Mouse (Mus musculus) ovary, postnatal 14 days (tissue): Measurements from ENCODE around the gene Slirp.
"Not testable (repeated sequence)": the region's sequence is repeated elsewhere in the genome, so short reads cannot be mapped to it uniquely, and the experiment has no call there.

Source experiments
- DNase-seq: peaks from one replicate; pipeline ENCODE4 v3.0.0; 2022; ENCODE audit warnings: low spot score

The Slirp gene

DNA sequence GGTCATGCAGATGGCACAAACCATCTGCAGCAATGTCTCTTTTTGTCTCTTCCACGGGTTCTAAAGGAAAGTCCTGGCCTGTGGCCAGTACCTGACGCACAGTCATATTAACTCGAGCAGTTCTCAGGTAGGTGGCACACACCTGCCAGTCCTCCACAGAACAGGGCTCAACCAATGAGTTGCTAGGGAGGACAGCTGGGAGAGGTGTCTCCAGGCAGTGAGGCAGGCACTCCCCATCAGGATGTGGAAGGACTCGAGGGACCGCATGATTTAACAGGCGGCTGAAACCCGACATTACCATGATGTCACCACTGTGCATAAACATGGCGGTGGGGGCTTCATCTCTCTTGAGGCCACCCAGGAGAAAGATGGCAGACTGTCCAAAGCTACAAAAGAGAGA, 14.8 kb upstream of the Slirp start:
- DNase-seq = no peak

DNA sequence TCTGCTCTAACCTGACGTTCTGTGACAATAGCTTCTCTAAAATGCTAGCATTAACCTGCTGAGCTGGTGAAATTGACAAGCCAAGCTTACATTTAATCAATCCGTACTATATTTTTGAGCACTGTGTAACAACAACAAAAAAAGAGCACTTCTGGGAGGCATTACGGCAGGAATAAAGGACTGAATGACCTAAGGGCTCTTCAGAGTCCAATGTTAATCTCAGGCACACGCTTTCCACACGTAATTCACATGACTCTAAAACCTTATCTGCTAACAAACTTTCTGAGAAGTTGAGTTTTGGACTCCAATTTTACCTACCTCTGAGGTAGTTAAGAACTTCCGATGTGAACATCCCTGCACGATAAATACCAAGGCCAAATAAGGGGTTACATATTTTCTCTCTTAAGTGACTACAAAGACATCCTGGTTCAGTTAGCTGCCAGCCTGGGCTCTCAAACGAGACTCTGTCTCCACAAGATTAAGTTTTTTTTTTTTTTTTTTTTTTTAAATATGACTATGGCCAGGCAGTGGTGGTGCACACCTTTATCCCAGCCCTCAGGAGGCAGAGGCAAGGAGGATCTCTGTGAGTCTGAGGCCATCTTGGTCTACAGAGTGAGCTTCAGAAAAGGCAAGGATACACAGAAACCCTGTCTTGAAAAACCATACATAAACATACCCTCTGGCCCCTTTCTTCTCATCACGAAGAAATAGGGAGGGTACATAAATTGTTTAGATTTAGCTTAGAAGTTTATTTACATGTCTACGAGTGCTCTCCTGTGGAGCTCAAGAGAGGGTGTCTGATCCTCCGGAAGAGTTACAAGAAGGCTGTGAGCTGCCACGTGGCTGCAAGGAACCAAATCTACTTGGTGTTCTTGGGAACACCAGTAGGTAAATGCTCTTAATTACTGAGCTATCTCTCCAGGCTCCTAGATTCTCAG, 1.2 kb upstream of the Slirp start:
- no peak for DNase-seq

DNA sequence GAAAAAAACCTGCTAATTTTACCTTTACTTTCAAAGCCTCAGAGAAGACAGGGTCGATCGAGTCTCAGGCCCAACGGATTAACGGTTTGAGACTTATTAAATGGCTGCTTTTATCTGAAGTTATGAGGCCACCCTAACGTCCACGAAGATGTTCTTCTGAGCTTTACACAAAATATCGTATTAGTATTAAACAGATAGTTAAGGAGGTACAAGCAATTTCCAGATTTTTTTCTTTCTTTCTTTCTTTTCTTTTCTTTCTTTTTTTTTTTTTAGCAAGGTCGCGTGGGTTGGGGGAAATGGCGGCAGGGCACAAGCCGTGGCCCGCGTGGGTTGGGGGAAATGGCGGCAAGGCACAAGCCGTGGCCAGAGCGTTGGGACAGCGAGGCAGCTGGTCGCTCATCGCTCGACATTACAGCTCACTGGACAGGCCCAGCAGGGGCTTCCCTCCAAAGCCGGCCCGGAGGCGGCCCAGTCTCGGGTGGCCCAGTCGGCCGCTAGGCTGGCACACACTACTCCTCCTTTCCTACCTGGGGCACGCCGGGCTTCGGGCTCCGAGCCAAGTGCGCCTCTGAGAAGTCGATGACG, 489 bp upstream of the Slirp start:
- DNase-seq = no peak

DNA sequence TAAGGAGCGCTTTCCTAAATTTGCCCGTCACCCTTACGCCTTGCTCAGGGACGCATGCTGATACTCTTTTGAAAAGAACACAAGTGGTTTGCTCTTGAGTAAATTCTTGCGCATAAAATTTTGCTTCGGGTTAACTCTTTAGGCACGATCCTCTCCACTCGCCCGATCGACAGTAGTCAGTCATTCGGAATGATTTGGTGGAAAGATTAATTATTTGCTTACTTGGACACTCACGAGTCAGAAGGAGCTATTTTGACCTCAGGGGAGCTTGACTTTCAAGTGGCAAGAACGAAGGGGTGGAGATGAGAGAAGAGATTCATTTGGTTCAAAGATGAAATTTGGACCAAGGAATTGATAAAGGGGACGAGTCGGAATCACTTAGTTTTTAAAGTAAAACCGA, 515 bp downstream of the Slirp start:
- DNase-seq = no peak

DNA sequence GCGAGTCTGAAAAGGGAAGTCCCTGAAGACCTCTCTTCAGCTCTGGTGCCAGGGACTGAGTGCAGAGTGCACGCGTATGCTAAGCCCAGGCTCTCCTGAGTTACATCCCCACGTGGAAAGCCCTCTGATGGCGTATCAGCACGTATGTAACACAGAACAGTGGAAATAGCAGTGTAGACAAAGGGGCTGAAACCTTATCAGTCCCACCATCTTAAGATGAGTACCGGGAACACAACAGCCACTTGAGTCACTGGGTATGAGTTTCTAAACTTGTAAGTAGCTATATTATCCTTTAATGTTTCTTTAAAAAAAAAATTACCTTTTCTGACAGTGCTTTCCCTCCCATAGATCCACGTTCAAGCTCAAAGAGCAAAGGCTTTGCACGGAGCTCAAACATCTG, 5.8 kb downstream of the Slirp start:
- no peak for DNase-seq

DNA sequence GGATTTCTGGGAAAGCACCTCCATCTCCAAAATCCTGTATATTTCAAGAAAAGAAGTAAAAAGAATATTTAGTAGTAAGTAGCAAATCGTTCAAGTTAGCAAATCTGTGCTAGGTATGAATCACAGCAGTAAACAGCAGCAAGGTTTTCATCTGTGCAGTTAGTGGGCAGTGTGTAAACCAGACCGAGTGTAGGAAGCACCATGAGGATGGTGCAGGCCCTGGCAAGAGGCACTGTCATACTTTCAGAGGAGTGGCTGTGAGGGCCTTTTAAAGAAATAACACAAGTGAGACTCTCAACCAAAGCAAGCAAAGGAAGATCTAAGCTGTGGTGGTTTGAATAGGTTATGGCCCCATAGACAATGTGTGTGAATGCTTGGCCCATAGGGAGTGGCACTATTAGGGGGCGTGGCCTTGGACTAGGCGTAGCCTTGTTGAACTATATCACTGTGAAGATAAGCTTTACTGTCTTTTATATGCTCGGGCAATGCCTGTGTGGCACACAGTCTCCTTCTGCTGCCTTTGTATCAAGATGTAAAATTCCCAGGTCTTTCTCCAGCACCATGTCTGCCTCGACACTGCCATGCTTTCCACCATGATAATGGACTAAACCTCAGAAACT, 21.1 kb downstream of the Slirp start:
- no peak for DNase-seq

DNA sequence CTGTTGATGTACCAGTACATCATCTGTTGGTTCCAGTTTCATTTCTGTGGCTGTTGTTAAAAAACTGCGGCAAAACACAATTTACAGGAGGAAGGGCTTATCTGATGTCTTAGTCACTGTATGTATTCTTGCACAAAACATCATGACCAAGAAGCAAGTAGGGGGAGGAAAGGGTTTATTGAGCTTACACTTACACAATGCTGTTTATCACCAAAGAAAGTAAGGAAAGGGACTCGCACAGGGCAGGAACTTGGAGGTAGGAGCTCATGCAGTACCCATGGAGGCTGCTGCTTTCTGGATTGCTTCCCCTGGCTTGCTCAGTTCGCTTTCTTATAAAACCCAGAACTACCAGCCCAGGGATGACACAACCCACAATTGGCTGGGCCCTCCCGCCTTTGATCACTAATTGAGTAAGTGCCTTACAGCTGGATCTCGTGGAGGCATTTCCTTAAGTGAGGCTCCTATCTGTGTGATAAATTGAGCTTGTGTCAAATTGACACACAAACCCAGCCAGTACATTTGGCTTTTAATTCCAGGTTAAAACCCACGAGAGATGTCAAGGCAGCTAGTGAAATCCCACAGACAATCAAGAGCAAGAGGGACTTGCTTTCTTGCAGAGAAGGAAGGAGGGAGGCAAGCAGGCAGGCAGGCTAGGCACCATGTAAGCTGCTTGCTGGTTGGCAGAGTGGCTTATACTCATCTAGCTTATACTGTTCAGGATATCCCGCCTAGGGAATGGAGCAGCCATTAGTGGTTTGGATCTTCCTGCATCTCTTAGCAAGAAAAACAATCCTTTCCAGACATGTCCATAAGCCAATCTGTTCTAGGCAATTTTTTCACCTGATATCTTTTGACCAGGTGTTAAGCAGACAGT, 26.8 kb downstream of the Slirp start:
- DNase-seq = no peak

DNA sequence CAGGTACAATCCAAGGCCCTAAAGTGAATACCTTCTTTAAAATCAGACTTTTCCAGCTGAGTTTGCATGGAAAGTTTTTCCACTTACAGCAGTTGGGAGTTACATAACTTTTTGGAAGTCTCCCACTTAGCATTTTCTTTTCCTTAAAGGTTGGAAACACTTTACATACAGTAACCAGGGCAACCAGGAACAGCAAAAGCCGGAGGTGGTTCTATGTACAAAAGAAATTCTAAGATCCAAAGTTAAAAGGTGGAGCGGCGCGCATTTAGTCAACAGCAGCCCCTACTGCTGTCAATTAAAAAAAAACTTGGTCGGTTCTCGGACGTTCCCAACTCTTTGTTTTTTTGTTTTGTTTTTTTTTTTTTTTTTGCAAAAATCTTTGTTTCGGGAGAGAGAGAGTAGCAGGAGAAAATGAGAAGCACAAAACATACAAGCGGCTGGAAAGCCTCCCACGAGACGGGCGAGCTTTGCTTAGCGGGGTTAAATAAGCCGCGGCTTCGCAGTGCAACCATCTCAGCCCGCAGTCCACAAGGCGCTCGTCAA, 27.8 kb downstream of the Slirp start:
- no peak for DNase-seq

DNA sequence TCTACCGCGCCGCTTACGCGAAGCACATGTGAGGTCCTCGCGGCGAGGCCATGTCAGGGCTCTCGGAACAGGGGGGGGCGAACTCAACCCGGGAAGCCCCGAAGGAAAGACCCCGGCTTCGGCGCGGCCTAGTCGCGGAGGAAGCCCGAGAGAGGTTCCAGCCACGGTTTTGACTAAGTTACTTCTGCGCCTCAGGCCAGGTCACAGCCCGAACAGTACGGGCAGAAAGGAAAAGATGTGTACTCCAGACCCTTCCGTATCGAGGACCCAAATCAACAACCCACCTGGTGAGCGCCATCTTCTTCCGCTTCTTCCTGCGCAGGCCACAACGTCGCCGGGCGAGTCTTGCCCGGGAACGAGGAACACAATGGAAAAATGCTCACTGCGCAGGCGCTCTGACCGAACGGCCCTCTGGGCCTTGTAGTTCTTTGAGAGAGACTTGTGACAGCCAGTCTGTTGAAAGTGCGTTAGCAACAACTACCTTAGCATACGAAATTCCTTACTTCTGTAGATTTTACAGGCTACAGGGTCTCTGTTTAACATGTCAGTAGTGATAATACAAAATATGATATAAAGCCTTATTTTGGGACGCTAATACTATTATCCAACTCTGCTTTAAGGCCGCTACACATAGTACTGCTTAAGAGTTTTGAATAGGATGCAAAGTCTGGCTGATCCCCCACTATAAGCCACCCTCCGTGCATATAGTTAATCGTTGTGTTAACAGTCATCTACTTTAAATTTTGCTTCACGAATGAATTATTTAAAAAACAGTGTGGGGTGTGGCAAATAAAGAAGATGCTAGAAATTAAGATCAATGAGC, 28.5 kb downstream of the Slirp start, which contains the start of gene Snw1:
TSS of gene Snw1 (minus strand) at position 311 of the 823 bp plus-strand sequence.
- peak; percentile 87 for DNase-seq

DNA sequence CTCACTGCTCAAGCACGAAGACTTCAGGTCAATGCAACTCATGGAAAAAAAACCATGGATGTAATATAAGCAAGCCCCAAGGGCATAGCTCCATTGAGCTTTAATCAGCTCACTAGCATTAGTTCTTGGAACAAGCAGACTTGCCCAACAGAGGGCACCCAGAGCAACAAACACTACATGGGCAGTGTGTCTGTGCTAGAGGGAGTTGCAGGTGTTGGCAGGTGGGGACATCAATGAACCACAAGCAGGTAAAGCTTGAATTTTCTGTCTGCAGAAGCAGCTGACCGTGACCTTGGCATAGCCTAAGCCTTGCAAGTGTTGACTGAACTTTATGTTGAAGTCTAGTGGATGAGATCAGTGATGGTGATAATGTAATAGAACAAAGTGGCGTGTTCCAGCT, 31.1 kb downstream of the Slirp start:
- DNase-seq = no peak

DNA sequence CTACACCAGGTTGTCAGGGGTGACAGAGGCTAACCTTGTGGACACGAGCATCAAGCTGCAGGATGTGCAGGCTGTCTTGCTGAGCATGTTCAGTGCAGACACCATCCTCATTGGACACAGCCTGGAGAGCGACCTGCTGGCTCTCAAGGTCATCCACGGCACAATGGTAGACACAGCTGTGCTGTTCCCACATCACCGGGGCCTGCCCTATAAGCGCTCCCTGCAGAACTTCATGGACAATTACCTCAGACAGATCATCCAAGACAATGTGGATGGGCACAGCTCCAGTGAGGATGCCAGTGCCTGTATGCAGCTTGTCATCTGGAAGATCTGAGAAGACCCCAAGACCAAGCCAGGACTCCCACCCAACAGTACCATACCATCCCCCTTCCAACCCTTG, 38.8 kb downstream of the Slirp start:
- DNase-seq = not testable (repeated sequence)

DNA sequence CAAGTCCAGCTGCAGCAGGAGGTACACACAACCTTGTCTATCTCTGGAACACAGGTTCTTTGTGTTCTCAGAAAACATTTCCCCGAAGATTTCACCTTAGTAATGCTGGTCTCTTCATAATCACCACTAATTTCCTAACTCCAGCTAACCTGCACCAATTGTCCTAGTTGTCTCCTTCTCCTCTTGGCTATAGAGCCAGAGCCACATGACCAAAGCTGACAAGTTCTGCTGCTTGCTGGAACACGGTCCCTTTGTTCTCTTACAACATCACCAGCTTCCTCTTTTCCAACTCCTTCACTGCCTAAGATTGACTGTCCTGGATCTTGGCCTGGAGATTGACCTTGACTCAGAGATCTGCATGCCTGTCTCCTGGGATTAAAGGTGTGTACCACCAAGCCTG, 45.0 kb downstream of the Slirp start:
- DNase-seq = not testable (repeated sequence)

DNA sequence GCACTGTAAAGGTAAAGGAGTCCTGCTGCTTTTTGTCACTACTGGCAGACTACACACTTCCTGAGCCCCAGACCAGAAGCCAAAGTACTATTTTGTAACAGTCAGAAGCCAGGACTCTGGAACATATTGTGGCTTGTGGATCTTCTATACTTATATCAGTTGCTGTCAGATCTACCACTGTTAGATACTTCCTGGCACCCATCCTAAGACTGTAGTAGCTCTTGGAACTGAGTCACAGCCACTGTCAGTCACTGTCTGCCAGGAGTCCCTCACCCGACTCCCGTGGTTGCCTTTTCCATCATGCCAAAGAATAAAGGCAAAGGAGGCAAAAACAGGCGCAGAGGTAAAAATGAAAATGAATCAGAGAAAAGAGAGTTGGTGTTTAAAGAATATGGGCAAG, 50.7 kb downstream of the Slirp start, which contains the start of gene Gm5788:
TSS of gene Gm5788 (plus strand) at position 301 of the 400 bp plus-strand sequence.
- DNase-seq = not testable (repeated sequence)
